Mouse (Mus musculus) limb, embryonic 15.5 days (tissue): ENCODE results near the gene Gnat2. TPM values are rescaled to one million over a fixed set of nuclear protein-coding genes. Genes with fewer than 3 reads are reported as not detected.

Experiments used
- ATAC-seq: fragments of 200-750 bp; cut with Nextera tagmentation; 2 replicates; pipeline ENCODE4 v1.8.0; 2017; ENCODE audit warnings: low read depth, moderate TSS enrichment; ENCODE audit not compliant: insufficient number of reproducible peaks, low FRiP score, low TSS enrichment
- H3K27ac ChIP-seq: fragments of 300-500 bp; sonication (generic); 2 replicates; pipeline ENCODE4 v1.5.1; 2015; ENCODE audit warnings: moderate library complexity, mild to moderate bottlenecking, inconsistent platforms
- H3K27me3 ChIP-seq: fragments of 300-500 bp; sonication (generic); 2 replicates; pipeline ENCODE4 v1.6.1; 2015; ENCODE audit warnings: inconsistent platforms
- H3K36me3 ChIP-seq: fragments of 300-500 bp; sonication (generic); 2 replicates; pipeline ENCODE4 v1.6.1; 2015; ENCODE audit warnings: inconsistent platforms
- H3K4me1 ChIP-seq: fragments of 300-500 bp; sonication (generic); 2 replicates; pipeline ENCODE4 v1.6.1; 2015; ENCODE audit warnings: inconsistent platforms
- H3K4me2 ChIP-seq: fragments of 300-500 bp; sonication (generic); 2 replicates; pipeline ENCODE4 v1.6.1; 2015; ENCODE audit warnings: mild to moderate bottlenecking, inconsistent platforms
- H3K4me3 ChIP-seq: fragments of 300-500 bp; sonication (generic); 2 replicates; pipeline ENCODE4 v1.5.1; 2015; ENCODE audit warnings: mild to moderate bottlenecking, inconsistent platforms
- H3K9ac ChIP-seq: fragments of 300-500 bp; sonication (generic); 2 replicates; pipeline ENCODE4 v1.6.1; 2015; ENCODE audit warnings: inconsistent platforms
- H3K9me3 ChIP-seq: fragments of 300-500 bp; sonication (generic); 2 replicates; pipeline ENCODE4 v1.6.1; 2016; ENCODE audit warnings: inconsistent platforms
- WGBS: fragments of 180-500 bp; shearing (Covaris S2); methylation state at CpG from one replicate; pipeline ENCODE4 v1.1.7; 2015; 5-methylcytosine and 5-hydroxymethylcytosine counted together
- polyA plus RNA-seq: library from polyadenylated mRNA; unstranded; fragments of >200 nt; fragmentation: Nextera tagmentation; extraction: Ambion mirVana; gene quantifications from 2 replicates; pipeline ENCODE4 v1.2.1, GENCODE M21; 2015

The Gnat2 gene
- polyA plus RNA-seq, 1 experiment from 2014 or later = 0.67 TPM

DNA sequence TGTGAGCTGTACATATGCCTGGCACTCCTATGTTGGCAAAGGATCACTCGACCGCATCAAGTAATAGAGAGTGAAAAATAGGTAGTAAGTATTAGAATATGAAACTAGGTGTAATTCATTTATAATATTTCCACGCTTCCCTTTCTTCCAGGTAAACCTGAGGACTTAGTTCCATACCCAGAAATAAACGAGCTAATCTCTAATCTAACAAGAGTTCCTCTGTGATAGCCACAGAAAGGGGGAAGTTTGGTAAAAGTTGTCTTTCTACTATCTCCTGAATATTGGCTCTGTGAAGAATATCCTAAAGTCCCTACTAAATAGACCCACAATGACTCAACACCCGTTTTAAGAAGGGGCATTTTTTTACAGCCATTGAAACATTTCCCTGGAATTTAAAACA lies 54.1 kb downstream of the Gnat2 start:
- ATAC-seq = no peak
- H3K4me1 ChIP-seq = peaks cover 21% of the 10 kb centered on the region
- peak overlapping the region; percentile 96 for H3K4me3 ChIP-seq
- no peaks in the 10 kb centered on the region for H3K36me3 ChIP-seq
- H3K9me3 ChIP-seq = no peaks in the 10 kb centered on the region
- H3K4me2 ChIP-seq = peak overlapping the region; percentile 74
- H3K27ac ChIP-seq = peak overlapping the region; percentile 97; the same call in 1 of the 2 replicates
- no peak overlapping the region for H3K9ac ChIP-seq
- WGBS = 60% methylated on average over 5 of the region's 5 CpGs
- H3K27me3 ChIP-seq = no peaks in the 10 kb centered on the region

DNA sequence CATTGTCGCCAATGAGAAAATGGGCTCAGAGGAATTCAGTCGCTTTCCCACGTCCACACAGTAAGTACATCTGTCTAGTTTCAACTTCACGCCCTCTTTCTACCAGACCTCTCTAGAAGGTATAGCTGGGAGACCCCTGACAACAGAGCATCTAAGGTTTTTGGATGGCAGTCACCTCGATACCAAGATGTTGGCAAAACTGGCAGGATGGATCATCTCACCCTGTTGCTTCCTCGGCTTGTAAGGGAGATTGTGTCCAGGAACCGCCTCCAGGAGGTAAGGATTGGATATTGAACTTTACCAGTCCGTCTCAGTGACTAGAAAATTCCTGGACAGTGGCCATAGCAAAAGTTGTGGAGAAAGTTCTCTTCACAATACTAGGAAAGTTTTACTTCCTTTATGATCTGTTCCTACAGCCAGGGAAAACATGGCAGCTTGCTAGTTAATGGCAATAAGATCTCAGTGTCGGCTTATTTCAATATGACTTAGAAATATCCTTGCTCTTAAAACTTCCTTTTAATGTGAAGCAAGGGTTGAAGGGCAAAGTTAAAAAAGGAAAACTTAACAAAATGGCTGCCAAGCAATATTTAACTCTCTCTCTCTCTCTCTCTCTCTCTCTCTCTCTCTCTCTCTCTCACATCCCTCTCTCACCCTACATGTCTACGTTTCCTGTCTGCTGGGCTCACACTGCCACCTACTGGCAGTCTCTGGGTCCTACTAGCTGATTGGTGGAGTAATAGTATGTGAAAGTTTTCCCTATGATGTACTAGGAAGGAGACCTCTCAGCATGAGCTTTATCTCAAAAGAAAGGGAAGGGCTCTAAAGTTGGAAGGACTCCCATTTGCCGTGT lies 55.0 kb downstream of the Gnat2 start:
- Histone ChIP-seq H3K9ac (no peak overlapping the region), H3K36me3 (no peaks in the 10 kb centered on the region), H3K4me1 (peaks cover 21% of the 10 kb centered on the region), H3K27ac (peak overlapping the region; percentile 55; the same call in 1 of the 2 replicates), H3K4me3 (no peak overlapping the region), H3K9me3 (no peaks in the 10 kb centered on the region), H3K27me3 (no peaks in the 10 kb centered on the region), H3K4me2 (no peak overlapping the region)
- 0 out of 2 replicates have a peak, but pooled peaks have one; percentile 53 for ATAC-seq
- WGBS = 63% methylated on average over 11 of the region's 11 CpGs

Other genes with a start within 250 kb of the Gnat2 start
- gene Eps8l3, start 215.6 kb upstream of the Gnat2 start, polyA plus RNA-seq = not detected in 2 replicates
- gene Gstm5, start 197.0 kb upstream of the Gnat2 start, polyA plus RNA-seq = 168 and 185 TPM in 2 replicates
- 10.7 and 11.9 TPM in 2 replicates for gene Gstm7, start 161.0 kb upstream of the Gnat2 start, polyA plus RNA-seq
- 6.8 and 7.4 TPM in 2 replicates for gene Gstm6, start 149.0 kb upstream of the Gnat2 start, polyA plus RNA-seq
- gene Gstm3, start 123.5 kb upstream of the Gnat2 start, polyA plus RNA-seq = not detected in 2 replicates
- 69.1 and 73.7 TPM in 2 replicates for gene Gstm2, start 106.3 kb upstream of the Gnat2 start, polyA plus RNA-seq
- gene Gstm1, start 74.8 kb upstream of the Gnat2 start, polyA plus RNA-seq = 56.1 and 63.9 TPM in 2 replicates
- gene Gstm4, start 47.9 kb upstream of the Gnat2 start, polyA plus RNA-seq = 14.0 and 14.2 TPM in 2 replicates
- 50.1 and 51.4 TPM in 2 replicates for gene Ampd2, start 6.1 kb upstream of the Gnat2 start, polyA plus RNA-seq
- 179 and 183 TPM in 2 replicates for gene Gnai3, start 53.4 kb downstream of the Gnat2 start, polyA plus RNA-seq
- 0.09 TPM in 2 replicates for gene Gpr61, start 62.1 kb downstream of the Gnat2 start, polyA plus RNA-seq
- 4.7 and 5.4 TPM in 2 replicates for gene Amigo1, start 93.5 kb downstream of the Gnat2 start, polyA plus RNA-seq
- gene Cyb561d1, start 108.4 kb downstream of the Gnat2 start, polyA plus RNA-seq = 2.4 and 3.1 TPM in 2 replicates
- gene Atxn7l2, start 118.1 kb downstream of the Gnat2 start, polyA plus RNA-seq = 18.0 and 18.7 TPM in 2 replicates
- 2.8 and 7.6 TPM in 2 replicates for gene Sypl2, start 133.9 kb downstream of the Gnat2 start, polyA plus RNA-seq
- 254 and 257 TPM in 2 replicates for gene Psma5, start 164.1 kb downstream of the Gnat2 start, polyA plus RNA-seq
- 10.2 and 12.8 TPM in 2 replicates for gene Sort1, start 191.3 kb downstream of the Gnat2 start, polyA plus RNA-seq